Mouse (Mus musculus) cerebellum, adult 9-11 months (tissue): Measurements from ENCODE around the gene Flnb.

ENCODE experiments used
- DNase-seq: peaks from one replicate; pipeline ENCODE4 v3.0.0; 2022

Gene Flnb

DNA sequence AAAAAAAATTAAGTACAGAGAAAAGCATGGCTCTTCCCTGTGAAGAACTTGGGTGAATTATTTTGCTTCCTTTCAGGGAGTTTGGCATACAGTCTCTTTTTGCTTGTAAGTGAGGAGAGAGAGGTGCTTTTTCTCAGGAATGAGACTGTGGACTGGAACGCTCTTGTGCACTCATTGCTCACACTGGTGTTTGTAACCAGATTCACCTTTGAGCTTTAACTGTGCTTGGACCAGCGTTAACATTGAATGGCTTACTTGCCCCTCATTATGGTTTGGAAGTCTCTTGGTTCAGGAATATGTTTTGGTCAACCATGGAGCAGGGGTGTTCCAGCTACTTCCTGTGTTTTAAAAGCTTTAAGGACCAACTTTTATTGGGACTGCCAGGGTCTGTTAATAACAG is 11.4 kb downstream of the Flnb start:
- no peak for DNase-seq

DNA sequence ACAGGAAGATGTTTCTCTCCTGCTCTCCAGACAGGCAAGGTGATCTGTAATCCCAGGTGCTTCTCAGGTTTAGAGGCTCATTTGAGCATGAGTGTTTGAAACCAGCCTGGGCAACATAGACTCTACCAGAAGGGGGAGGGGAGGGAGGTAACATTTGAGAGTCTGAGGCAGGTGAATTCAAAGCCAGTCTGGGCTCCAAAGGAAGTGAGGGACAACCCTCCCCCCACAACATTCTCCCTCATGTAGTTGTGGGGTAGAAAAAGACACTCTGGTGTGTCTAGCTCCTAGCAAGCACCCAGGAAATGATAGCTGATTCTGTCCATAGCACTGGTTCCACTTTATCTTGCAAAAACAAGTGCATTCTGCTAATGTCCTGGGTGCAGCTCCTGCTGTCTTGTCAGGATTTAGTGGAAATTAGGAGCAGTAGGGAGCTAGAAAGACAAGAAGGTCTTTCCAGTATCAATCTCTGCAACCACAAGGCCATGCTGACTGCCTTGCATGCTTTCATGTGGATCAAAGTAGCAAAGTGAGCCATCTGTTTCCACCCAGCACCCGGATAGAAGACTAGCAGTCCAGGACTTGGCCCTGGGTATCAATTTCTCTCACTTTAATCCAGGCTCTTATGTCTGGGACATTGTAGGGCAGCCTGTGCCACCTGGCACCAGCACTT is 14.1 kb downstream of the Flnb start:
- peak; percentile 74 for DNase-seq

DNA sequence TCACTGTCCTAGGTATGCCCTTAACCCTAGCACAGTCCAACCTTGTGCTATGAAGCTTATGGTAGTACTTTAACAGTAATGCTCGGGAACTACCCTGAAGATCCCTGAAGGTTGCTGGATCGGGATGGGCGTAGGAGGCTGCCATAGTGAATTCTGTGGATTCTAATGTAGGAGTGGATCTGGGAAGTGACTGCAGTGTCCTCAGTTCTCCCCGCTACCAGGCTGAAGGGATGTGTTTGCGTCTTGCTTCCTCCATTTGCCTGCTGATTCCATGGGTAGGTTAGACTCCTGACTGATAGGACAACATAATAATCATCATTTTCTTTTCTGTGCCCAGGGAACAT is 14.7 kb downstream of the Flnb start:
- DNase-seq = no peak

DNA sequence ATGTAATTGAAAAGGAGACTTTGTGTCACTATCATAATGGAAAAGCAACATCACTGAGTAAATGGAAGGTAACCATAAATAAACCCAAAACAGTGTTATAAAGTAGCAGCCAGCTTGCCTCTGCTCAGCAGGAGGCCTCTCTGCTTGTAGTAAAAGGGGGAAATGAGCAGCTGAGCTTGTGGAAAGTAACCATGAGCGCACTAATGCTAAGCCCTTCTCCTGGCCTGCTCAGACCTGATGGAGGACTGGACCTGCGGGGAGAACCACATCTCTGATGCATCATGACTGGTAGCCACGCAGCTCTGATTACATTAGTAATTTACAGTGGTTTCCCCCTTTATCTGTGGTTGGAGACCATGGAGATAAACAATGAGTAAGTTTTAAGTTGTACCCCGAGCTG is 15.7 kb downstream of the Flnb start:
- no peak for DNase-seq

DNA sequence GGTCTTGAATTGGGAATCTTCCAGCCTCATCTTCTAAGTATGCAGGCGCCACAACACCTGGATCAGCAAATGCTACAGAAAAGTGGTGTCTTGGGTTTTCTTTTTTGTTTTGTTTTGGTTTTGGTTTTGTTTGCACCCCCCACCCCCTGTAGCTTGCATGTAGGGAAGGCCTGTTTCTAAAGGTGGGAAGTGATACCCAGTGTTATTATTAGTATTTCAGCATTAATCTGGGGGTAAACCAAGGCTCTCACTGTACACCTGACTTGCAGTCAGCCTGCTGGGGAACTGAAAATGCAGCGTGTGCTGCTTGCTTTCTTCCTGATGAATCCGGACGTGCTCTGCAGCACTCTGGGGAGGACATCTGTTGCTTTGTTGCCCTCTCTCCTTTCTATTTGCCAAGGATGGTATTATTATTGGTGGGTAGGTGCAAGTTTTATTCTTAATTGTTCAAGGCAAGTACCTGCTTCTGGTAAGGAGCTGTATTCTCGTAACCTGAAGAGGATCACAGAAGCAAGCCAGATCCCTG is 20.9 kb downstream of the Flnb start:
- no peak for DNase-seq

DNA sequence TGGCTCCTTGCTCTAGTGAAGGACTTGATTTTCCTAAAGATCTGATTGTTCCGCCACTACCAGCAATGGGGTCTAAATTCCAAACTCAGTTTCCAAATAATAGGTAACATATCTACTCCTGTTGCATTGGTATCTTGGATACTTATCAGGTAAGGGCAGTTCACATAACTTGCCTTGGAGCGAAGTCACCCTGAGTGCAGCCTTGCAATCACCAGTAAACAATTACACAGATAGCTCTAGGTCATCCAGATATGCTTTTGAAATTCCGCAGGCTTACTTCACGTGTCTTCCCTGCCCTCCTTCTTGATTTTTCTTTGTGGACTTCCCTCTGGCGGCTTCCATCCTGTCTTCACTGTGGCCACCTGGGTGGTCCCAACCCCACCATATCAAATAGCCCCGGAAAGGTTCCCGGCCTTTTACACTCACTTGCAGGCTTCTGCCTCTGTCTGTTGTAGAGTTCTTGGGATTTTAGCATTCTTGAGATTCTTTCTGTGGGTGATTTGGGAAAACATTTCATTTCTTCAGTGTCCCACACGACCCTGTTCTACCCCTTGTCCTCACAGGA is 22.3 kb downstream of the Flnb start:
- DNase-seq = no peak

DNA sequence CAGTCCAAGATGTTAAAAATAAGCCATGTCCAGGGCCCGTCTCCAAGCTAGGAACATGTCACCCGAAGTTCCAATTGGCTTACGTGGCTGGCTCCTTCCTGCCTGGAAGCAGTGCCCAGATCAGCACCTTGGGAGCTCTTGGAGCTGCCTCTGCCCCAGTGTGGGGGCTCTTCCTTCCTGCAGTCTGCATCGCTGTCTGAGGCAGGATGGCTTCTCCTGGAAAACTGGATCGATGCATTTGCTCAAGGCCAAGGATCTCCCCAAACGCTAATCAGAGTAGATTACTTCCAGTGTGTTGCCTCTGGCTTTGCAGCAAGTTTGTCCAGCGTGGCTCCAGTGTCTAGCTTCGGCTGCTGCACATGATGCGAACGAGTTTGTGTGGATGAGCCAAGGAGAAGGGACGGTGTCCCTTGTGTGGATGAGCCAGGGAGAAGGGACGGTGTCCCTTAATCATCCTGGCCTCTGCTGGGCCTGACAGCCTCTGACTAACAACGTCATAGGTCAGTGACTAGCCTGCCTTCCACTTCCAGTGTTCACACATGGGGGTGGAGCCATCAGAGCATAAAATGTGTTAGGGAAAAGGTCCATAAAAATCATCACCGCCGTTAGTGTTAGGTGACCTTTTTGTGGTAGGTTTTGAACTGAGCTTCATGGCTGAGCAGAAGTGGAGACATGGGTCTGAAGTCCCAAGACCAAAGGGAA is 25.0 kb downstream of the Flnb start:
- DNase-seq = no peak

DNA sequence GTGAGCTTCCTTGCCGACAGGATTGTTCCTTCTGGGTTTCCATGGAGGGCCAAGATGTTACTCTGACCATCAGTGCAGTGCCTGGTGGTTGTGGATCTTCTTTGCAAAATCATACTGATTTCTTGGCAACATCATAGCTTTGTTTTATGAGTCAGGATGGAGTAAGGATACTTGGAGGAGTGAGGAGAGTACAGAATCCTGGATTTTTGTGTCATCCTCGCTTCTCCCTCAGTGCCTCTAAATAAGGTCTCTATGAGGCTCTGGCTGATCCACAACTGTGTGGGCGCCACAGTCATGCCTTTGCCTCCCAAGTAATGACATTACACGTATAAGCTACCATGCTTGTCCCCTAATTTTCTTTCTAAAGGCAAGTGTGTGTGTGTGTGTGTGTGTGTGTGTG is 28.9 kb downstream of the Flnb start:
- no peak for DNase-seq

DNA sequence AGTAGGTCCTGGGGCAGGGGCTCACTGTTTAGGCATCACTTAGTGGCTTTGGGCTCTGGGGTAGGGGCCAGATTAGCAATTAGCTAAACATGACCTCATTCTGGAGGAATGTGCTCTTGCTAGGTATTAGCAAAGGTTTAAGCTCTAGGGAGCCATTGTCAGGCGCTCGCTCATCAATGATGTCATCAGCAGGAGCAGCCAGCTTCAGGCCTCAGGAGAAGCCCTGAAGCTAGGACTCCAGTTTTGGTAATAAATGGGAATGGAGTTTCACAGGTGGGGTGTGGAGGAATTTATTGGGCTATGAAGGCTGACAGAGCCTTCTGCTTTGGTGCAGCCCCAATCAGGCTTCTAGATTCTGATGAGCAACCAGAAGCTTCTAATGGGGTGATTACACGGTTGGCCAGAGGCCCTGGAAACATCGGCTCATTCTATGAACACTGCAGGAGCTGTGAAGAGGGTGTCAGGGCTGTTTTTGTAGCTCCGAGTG is 30.0 kb downstream of the Flnb start:
- DNase-seq = no peak

DNA sequence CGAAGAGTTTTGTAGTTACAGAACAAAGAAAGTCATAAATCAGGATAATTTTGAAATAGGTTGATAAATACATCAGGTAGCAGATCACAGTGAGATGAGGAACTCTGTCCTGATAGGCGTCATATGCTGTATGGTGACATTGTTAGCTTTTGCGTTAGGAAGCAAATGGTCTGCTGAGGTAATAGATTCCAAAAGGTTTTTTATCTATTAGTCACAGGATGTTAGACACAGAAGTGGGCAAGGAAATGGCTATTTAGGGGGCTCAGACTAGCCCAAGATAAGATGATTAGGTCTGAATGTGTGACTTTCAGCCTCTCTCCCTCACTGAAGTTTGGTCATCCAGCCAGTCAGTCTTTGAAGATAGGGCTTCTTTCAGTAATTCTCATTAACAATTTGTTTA is 33.2 kb downstream of the Flnb start:
- no peak for DNase-seq

DNA sequence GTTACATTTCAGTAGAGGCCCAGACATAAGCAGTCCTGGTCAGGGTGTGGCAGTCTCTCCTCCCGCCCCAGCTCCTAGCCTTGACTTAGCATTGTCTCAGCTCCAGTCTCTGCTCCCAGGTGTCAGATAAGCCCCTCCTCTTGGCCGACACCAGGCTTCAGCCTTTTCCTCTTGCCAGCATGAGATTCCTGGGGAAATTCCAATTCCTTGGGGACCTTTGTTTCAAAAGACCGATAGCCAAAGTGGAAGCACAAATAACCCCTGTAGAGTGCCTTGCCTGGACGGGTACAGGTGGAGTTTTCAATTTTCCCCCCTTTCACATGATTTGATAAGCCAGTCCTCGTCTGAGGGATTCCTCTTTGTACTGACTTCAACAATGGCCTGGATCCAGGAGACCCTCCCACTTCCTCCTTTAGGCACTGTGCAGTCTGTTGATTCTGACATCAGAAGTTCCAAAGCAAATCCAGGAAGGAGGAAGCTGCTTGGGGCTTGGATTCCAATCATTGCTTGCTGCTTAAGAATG is 33.8 kb downstream of the Flnb start:
- DNase-seq = no peak

DNA sequence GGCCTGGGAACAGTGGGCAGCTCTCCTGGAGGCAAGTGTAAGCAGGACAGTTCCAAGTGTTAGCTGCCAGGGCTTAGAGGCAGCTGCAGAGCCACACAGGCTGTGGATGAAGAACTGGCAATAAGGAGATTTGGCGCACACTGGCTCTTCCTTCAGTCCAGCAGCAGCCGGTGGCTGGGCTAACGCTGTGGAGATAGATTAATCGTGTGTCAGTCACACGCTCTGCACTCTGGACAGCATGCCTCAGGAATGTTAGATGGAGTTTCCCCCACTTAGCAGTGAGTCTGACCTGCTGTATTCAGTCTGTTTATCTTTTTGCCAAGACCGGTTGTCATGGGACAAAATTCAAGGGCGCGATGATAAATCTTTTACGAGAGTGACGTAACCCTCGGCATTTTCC is 35.9 kb downstream of the Flnb start:
- DNase-seq = no peak

DNA sequence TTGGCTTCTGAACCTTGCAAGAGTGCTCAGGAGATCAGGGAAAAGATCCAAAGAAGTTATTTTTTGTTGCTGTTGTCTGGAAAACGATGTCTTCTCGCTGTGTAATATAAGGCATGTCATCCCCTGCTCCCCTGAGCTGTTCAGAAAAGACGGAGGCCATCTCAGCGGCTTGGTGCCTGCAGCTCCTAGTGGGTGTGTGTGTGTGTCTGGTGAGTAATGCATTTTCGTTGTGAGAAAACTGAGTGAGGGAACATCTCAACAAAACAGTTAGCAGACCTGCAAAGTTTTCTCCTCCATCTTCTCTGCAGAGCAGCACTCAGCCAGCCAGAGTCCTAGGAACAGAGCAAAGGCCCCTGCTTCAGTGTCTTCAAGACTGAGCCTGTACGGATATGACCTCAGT is 36.6 kb downstream of the Flnb start:
- DNase-seq = no peak

DNA sequence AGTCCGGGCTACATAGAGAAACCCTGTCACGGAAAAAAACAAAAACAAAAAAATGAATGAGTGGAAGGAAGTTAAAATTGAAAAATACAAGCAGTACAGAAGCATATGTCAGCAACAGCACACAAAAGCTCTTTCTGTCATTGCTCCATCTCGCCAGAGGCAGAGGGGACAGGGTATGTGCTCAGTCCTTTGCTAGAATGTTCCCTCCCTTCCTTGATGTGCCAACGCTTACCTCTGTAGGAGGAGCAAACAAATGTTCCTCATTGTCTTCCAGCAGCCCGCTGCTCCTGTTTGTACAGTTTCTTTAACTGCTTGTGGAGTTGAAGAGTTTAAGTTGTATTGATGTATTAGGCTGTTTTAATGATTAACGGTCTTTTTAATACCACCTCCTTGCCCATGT is 37.3 kb downstream of the Flnb start:
- no peak for DNase-seq

DNA sequence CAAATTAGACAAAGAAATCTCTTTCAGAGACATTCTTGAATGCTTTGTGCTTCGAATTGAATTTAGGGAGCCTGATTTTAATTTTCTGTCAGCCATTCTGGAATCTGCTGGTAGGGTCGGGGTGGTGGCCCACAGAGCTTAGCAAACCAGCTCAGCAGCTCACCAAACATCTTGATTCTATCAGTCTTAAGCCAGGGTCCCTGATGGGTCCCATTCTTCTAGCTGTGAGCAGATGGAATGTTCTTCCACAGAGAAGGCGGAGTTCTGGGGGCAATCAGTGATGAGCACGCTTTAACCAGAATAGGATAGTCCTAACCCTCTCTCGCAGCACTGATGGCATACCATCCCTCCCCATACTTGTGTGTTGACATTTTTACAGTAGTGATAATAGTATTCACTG is 37.7 kb downstream of the Flnb start:
- DNase-seq = no peak

DNA sequence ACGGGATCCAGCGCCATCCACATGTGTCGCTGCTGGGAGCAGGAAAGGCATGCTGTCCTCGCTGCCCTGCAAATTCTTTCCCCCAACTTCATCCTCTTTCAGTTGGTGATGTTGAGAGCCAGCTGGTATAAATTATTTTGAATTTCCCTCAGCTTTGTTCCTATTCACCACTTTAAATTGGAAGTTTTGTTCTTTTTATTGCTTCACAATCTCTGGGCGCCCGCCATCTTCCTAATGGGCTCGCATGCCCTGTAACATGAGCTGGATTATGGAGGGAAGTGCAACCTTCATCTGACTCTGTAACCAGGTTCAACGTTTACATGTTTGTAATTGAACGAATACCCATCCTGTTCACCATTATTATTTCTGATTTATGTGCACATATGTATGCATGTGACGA is 38.6 kb downstream of the Flnb start:
- no peak for DNase-seq

DNA sequence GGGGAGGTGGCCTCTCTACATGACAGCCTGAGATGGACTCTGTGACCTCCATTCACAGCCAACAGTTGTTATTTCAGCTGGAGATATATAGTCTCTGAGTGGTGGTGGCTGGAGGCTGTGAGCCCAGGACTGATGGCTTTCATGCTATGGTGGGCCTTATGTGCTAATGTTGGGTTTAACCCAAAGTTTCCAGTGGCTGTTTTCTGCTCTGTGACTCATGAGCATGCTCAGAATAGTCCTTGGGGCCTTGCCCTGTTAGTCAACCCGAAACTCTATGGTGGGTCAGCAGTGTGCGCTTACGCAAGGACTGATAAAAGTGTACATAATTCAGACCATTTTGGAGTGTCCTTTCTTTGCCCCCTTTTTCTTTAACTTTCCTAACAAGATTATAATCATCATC is 40.1 kb downstream of the Flnb start:
- no peak for DNase-seq

DNA sequence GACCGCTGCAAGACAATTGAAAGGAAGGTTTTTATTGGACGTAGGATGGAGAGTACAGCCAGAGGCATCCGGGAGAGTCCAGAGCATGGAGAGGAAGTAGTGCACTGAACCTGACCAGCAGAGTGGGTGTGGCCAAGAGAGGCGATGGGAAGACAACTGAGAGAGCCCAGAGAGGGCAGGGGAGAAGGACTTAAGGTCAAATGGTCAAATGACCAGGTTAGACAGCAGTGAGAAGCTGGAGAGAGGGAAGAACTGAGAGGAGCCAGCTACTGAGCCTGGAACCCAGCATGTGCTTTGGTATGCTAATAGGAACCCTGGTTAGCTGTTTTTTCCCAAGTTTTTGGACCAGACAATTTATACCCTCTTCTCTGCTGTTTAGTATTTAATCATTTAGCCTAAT is 40.7 kb downstream of the Flnb start:
- no peak for DNase-seq

DNA sequence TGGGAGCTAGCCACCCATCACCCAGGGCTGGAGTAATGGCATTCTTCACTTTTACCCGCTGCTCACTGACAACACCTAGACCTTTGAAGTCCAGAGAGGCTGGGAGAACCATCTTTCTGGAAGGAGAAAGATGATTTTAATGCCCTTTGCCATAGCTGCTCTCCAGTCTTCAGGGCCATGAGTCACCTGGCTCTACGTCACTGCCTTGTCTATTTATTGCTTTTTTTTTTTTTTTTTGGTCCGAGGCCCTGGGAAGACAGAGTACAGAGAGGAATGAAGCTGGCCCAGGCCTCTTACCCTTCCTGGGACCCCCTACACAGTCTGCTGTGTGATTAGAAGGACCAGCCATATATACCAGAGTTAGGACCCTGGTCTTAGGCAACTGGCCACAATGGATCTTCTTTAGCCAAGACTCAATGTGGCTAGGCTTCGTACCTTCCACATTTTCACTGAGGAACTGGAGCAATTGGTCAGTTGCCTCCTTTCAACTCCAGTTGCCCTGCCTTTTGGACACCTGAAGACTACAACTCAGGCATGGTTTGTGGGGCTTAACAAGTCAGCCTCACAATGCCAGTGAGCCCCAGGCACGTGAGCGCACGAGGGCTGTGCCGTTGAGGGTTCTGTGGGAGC is 42.9 kb downstream of the Flnb start:
- no peak for DNase-seq

DNA sequence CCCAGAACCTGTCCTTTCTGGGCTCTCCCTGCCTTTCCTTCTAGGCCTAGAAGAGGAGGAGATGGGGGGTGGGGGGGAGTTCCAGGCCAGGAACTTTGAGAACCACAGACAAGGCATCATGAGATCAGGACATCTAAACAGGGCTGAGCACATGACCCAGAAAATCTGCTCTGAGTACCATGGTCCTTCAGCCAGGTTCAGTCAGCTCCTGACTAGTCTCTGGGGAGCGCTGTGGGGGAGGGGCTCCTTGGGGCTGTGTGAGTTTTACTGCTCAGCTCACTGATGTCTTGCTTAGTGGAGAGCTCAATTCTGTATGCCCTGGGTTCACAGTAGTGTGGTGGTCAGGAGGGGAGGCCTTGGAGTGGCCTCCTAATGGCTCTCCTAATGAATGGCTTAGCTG is 43.5 kb downstream of the Flnb start:
- DNase-seq = no peak

DNA sequence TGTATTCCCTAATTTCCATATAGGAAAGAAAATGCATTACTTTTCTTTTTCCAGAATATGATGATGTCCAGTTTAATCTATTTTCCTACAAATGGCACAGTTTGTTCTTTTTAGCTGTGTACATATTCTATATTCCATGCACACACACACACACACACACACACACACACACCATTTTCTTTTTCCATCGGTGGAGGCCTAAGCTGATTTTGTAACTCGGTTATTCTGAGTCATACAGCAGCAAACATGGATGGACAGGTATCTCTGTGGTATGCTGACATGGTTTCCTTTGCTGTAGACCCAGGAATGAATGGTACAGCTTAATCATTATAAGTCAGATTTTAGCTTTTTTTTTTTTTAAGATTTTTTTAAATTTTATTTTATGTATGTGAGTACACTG is 44.5 kb downstream of the Flnb start:
- no peak for DNase-seq

DNA sequence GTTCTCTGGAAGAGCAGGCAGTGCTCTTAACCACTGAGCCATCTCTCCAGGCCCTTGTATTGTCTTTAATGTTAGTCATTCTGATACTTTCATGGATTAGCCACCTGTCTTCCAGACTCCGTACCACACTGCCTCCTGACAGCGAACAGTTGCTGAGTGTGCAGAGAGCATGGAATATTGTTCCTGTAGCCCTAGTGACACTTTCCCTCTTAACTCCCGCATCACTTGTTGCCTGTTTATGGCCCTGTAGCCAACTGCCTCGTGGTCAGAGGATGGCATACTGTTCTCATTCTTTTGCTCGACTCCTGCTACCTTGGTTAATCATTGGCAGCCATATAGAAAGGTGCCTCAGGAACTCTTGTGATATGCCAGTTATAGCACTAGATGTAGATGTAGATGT is 45.4 kb downstream of the Flnb start:
- no peak for DNase-seq

DNA sequence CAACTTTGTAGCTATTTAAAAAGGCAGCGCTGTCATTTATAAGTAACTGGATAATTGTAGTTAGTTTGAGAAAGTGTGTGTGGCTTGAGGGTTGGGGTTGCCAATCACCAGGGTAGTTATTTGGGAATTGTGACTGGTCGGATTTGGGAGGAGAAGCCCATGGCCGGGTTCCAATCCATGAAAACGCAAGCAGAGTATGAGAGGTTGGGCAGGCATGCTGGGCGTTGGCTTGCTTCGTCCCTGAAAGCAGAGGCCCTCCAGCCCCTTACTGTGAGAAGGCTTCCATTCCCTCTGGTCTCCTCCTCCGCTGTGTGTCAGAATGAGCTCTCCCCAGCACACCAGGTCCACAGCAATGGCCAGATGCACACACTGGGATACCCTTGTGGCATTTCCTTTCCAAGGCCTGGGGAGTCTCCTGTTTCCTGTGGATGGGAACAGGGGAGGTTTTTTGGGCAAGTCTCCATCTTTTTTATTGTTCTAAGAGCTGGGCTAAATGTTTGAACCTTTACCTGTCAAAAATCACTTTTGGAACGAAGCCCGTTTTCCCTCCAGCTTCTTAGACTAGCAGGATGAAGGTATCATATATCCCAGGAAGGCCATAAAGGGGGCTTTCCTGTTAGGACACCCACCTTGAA is 46.2 kb downstream of the Flnb start:
- DNase-seq = no peak
